ENCODE assay signal across 9 mouse cellular contexts in the genomic region with DNA sequence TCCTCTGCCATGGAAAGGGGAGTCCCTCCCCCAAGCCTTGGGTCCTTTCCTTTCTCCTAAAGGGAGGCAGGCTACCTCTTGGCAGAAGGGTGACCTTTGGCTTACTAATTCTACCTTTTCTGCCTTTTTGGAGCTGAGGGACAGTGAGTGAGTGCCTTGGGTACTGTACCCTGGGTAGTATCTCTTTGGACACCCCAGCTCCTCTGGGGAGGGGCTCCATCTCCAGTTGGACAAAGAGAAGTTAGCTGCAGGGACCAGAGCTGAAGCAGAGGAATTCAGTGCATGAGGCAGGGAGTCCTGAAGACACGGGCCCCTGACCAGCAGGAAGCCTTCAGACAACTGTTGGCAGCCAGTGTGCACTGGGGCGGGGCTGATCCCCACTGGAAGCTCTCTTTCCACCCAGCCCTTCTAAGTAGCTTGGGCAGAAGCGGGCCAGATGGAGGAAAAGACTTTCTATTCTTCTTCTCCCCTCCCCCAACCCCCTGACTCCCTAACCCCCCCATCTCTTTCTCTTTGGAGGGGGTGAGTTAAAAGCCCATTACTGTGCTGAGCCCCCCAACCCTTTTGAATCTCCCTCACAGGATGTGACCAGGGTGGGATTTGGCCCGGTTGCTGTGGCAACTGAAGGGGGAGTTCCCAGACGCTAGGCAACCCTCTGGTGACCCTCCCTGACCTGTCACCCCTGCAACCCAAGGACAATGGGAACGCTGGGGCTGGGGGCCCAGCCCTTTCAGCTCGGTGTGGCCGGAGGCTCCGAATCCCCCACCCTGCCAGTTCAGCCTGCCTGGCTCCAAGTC. TPM values are rescaled to one million over a fixed set of nuclear protein-coding genes. Genes with fewer than 3 reads are reported as not detected.
A peak's percentile ranks its signal among the peaks of the same experiment; 100 is the strongest.
DNase-seq lines count a peak whose midpoint lies in the region; ATAC-seq and TF ChIP-seq lines count a peak whose summit lies in the region.
"Had no signal": no experiment of that assay in that cellular context is flagged by ENCODE, and none has a peak within 500 bp of the region (broad histone marks: within the 10 kb centered on the region; RNA-seq: fewer than 3 reads in every experiment).

No protein-coding gene starts in this region.

- no peak overlapping the region for H3K27ac ChIP-seq in intestine, postnatal 0 days (ENCODE audit: low read depth, low read length)
- peak overlapping the region; percentile 14; the same call in 1 of the 2 replicates for H3K27ac ChIP-seq in lung, postnatal 0 days (ENCODE audit: low read length)
- H3K27ac ChIP-seq: macrophage had no signal

- H3K9me3 ChIP-seq in intestine, postnatal 0 days (ENCODE audit: control insufficient read depth) = no peaks in the 10 kb centered on the region
- no peaks in the 10 kb centered on the region for H3K9me3 ChIP-seq in lung, postnatal 0 days (ENCODE audit: low read length)

- 0 out of 2 replicates have a peak, but pooled peaks have one; percentile 15 for ATAC-seq in intestine, postnatal 0 days
- peak; percentile 76 for ATAC-seq in lung, postnatal 0 days

- TF ChIP-seq CTCF in intestine, postnatal 0 days (IDR thresholded peaks at IDR 0.05; ENCODE audit: low read depth) = no peak
- TF ChIP-seq CTCF in lung, postnatal 0 days (IDR thresholded peaks at IDR 0.05) = no peak

- no peak for TF ChIP-seq EP300 in lung, postnatal 0 days (IDR thresholded peaks at IDR 0.05)

- no peak overlapping the region for H3K9ac ChIP-seq in intestine, postnatal 0 days (ENCODE audit: low read depth, low read length)
- H3K9ac ChIP-seq in lung, postnatal 0 days (replicated peaks; ENCODE audit: low read depth) = no peak overlapping the region

- H3K36me3 ChIP-seq in intestine, postnatal 0 days (ENCODE audit: control insufficient read depth, insufficient read depth) = peaks cover 27% of the 10 kb centered on the region
- 0 out of 2 replicates have a peak, but pooled peaks cover 3% of the 10 kb centered on the region for H3K36me3 ChIP-seq in lung, postnatal 0 days (ENCODE audit: insufficient read depth, low read length)

- peak; percentile 92 for DNase-seq in embryo, embryonic 11 days
- DNase-seq in heart, adult 11 months = peak; percentile 98
- peak; percentile 87 for DNase-seq in lung, postnatal 0 days (ENCODE audit: low spot score)
- DNase-seq in urinary bladder, postnatal 4 days (ENCODE audit: low spot score in 2 of 2) = peak; percentile 71 to 75
- DNase-seq in adrenal gland, adult 18-20 months (ENCODE audit: low spot score in 2 of 2) = no peak
- DNase-seq in spleen, adult 12 weeks (ENCODE audit: low spot score) = no peak
- DNase-seq in adrenal gland, postnatal 25 days = no peak

- WGBS in intestine, postnatal 0 days = 28% methylated on average over 9 of the region's 9 CpGs
- WGBS in lung, postnatal 0 days = 8% methylated on average over 9 of the region's 9 CpGs

- no peak overlapping the region for H3K4me2 ChIP-seq in intestine, postnatal 0 days (replicated peaks; ENCODE audit: low read depth)
- no peak overlapping the region for H3K4me2 ChIP-seq in lung, postnatal 0 days (replicated peaks; ENCODE audit: low read depth, low read length)

- no peak overlapping the region for H3K4me3 ChIP-seq in intestine, postnatal 0 days (ENCODE audit: low read depth, low read length)
- H3K4me3 ChIP-seq in lung, postnatal 0 days (ENCODE audit: low read depth, low read length) = no peak overlapping the region

- peaks cover 4% of the 10 kb centered on the region for H3K4me1 ChIP-seq in intestine, postnatal 0 days (replicated peaks; ENCODE audit: control insufficient read depth, insufficient read depth, low read length)
- H3K4me1 ChIP-seq in lung, postnatal 0 days (ENCODE audit: insufficient read depth, low read depth, low read length) = peaks cover 14% of the 10 kb centered on the region; the same call in 1 of the 2 replicates

- no peaks in the 10 kb centered on the region for H3K27me3 ChIP-seq in intestine, postnatal 0 days (replicated peaks; ENCODE audit: control insufficient read depth, insufficient read depth, low read length)
- H3K27me3 ChIP-seq in lung, postnatal 0 days (replicated peaks; ENCODE audit: insufficient read depth, low read length) = no peaks in the 10 kb centered on the region

RNA-seq across cellular contexts. Expression of a gene that starts 26.3 kb away (rescaled TPM):
- polyA plus RNA-seq in intestine, postnatal 0 days (2015; fragmentation: Nextera tagmentation; extraction: Ambion mirVana) = 12.9 and 13.3 TPM in 2 replicates
- 10.2 and 14.3 TPM in 2 replicates for polyA plus RNA-seq in lung, postnatal 0 days (2015; fragmentation: Nextera tagmentation; extraction: Ambion mirVana)
- total RNA-seq in adrenal gland, adult 18-20 months (2021) = 10 to 100 TPM; 20.0 to 26.1 TPM
- total RNA-seq in adrenal gland, postnatal 25 days (2021) = 25.1 and 33.4 TPM in 2 replicates

Comparison
In these comparisons a context has a peak if more than half of its experiments do, and no peak if none do; other contexts are left out.
1. DNase-seq: peak in embryo, embryonic 11 days (single experiment), heart, adult 11 months (single experiment), lung, postnatal 0 days (single experiment) and urinary bladder, postnatal 4 days (2 of 2); none in adrenal gland, adult 18-20 months (0 of 2), spleen, adult 12 weeks (single experiment) and adrenal gland, postnatal 25 days (single experiment).